Mouse (Mus musculus) lung, postnatal 25 days (tissue): ENCODE data around the gene Gm8909.
"Not testable (repeated sequence)": the region's sequence is repeated elsewhere in the genome, so short reads cannot be mapped to it uniquely, and the experiment has no call there.

Experiments
- DNase-seq: peaks from one replicate; pipeline ENCODE4 v3.0.0; 2022; ENCODE audit warnings: low spot score

Gm8909 gene

DNA sequence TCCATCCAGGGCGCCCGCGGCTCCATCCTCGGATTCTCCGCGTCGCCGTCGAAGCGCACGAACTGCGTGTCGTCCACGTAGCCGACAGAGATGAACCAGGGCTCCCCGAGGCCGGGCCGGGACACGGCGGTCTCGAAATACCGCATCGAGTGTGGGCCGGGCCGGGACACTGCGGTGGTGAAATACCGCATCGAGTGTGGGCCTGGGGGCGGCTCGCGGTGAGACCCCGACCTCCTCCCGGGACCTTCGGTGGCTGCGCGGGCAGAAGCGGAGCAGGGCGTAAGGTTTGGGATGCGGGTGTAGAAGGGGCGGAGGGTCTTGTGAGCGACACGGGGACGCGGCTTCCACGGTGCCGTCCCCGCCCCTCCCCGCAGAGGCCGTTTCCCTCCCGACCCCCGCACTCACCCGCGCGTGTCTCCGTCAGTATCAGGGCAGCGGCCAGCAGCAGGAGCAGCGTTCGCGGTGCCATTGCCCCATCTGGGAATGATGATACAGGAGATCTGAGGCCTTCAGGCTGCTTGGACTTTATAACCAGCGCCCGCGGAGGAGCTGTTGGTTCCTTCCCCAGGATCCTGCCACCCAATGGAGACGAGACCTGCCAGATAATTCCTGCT, at the start of gene Gm8909:
Gm8909 (minus strand) TSS at position 499 of the 614 bp plus-strand sequence.
- DNase-seq: no peak

DNA sequence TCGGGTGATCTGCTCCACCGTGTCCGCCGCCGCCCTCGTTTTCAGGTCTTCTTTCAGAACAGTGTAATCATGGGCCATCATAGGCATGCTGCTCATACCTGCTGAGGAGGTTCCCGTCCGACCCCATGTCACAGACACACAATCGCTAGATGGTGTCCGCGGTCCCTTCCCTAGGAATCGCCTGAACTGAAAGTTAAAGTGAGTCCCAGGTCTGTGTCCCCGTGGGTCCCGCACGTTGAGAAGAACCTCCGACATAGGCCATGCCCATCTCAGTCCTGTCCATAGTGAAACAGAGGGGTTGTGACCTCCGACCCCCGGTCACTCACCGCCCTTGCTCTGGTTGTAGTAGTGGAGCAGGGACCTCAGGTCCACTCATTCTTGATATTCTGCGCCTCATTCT, 47.2 kb upstream of the Gm8909 start:
- DNase-seq: no peak

DNA sequence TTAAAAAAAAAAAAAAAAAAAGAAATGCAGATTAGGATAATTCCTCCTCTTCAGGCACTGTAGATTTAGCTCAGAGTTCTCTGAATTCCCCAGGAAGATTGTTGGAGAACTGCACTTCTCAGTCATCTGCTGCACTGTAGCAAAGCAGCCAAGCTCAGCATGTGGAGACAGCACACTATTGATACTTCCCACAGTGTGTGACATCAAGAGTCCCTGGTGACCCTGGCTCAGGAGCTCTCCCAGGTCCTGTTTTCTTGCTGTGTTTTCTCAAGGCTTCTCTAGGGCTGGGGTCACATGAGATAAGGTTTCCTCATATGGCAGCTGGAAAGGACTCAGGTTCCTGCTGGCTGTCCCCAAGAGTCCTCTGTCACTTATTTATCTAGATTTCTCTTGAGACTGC, 38.5 kb upstream of the Gm8909 start:
- DNase-seq: no peak

DNA sequence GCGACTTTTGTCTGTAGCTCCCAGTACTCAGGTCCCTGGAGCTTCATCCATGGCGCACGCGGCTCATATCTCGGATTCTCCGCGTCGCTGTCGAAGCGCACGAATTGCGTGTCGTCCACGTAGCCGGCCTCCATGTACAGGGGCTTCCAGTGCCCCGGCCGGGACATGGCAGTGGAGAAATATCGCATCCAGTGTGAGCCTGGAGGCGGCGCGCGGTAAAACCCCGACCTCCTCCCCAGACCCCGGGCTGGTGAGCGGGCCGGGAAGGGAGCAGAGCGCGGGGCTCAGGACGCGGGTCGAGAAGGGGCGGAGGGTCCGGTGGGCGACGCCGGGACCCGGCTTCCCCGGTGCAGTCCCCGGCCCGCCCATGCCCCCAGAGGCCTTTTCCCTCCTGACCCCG, 37.5 kb upstream of the Gm8909 start:
- no peak for DNase-seq

DNA sequence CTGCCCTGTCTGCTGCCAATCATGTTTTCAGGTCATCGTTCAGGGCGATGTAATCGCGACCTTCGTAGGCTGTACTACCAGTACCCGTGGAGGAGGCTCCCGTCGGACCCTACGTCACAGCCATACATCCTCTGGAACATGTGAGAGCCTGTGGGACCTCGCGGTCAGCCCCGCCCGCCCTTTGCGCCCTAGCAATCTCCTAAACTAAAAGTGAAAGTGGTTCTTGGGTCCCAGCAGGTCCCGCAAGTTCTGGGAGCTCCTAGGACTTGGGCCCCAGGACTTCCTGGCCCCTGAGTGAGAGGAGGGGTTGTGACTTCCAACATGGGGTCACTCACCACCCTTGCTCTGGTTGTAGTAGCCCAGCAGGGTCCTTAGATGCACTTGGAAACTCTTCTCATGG, 37.1 kb upstream of the Gm8909 start:
- peak; percentile 49 for DNase-seq

DNA sequence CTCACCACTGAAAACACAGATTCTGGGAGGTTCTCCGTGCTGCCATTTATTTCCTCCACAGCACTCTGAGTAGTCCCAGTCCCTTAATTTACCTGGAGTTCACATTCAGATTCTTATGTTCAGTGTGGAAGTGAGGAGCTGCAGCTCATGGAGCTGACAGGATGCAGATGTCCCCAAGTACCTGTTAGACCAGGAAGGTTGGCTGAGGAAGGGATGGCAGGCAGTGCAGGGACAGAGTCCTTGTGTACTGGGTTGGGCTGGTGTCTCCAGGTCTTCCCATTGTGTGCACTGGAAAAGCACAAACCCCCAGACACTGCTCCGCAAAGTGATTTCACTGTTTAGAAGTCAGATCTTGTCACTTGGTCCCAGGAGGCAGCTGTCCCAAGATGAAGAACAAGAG, 33.5 kb upstream of the Gm8909 start:
- DNase-seq: no peak

DNA sequence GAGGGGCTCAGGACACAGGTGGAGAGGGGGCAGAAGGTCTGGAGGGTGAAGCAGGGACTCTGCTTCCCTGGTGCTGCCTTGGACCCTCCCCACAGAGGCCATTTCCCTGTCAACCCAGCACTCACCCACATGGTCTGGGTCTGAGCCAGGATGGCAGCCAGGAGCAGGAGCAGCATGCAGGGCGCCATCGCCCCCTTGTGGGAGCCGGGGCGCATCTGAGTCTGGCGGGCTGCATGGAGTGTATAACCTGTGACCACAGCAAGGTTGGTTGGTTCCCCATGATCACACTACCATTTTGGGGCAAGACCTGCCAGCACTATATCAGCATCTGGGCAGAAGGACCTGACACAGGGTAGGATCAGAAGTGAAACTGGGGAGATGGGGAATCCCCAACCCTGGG, 30.0 kb upstream of the Gm8909 start:
- DNase-seq: no peak

DNA sequence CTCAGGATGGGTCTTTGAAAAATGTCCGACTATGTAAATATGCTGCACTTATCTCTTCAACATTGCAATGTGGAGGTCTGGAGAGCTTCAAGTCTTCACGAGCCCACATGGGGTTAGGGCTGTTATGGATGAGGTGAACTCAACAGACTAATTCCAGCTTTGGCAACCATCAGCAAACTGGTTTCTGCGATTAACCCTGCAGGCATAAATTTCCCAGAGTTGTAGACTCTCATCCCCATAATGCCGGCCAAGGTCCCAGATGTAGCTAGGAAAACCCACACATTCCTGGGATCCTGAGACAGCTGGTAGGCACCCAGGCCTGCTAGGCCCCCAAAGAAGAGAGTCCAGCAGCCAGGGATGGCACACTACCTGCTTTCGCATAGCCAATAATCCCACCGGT, 26.1 kb upstream of the Gm8909 start:
- no peak for DNase-seq

DNA sequence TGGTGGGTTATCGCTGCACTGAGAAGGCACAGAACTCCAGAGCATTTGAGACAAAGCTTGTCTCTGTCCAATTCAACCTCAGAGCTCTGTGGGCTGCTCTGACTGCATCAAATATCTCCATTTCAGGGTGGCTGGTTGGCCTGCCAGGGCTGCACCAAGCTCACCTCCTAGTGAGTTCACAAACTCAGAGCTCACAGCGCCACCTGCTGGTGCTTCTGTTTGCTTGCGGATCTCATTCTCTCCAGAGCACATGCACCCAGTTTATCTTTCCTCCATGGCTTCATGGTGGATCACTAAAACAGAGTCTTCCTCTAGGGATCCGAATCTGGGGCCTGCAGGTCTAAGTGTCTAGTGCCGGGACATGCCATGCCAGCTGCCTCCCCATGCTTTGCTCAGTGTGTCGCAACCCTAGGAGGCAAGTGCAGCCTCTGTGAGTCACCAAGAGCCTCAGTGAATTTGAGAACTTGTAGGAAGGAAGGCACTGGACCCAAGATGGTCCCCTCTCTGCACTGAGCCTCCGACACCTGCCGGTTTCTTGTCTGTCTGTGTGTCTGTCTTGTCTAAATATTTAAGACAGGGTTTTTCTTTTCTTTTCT, 25.3 kb upstream of the Gm8909 start:
- DNase-seq: peak; percentile 41

DNA sequence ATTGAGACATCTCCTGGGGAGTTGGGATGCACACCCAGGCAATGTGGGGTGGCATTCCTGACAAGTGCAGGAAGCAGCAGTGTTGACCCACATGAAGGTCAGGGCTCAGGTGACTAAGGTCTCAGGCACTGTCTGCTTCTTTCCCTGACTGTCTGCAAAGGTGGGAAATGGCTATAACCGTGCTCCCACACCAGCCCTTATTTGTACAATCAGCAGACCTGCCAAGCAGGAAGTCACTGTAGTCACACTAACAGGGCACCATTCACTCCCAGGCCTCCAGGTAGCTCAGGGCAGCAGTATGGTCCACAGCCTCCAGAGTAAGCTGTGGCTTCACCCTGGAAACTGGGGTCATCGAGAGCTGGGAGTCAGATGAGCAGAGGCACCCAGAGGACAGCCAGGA, 24.0 kb upstream of the Gm8909 start:
- DNase-seq: no peak

DNA sequence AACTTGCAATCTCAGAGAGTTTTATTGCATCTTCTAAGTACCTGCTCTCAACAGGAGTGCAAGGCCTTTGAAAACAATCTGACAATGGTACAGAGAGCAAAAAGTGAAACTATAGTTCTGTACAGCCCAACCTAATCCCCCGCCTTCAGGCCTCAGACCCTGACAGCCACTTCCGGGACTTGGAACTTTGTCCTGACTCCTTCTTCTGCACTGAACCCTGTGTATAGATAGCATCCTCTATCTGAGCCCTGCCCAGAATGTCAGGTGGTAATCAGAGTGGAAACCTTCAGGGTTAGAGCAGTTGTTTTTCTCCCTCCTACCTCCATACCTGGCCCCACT, 21.8 kb upstream of the Gm8909 start, which contains the start of gene H2-T3:
H2-T3 (minus strand) TSS at position 119 of the 339 bp plus-strand sequence.
- DNase-seq: no peak

DNA sequence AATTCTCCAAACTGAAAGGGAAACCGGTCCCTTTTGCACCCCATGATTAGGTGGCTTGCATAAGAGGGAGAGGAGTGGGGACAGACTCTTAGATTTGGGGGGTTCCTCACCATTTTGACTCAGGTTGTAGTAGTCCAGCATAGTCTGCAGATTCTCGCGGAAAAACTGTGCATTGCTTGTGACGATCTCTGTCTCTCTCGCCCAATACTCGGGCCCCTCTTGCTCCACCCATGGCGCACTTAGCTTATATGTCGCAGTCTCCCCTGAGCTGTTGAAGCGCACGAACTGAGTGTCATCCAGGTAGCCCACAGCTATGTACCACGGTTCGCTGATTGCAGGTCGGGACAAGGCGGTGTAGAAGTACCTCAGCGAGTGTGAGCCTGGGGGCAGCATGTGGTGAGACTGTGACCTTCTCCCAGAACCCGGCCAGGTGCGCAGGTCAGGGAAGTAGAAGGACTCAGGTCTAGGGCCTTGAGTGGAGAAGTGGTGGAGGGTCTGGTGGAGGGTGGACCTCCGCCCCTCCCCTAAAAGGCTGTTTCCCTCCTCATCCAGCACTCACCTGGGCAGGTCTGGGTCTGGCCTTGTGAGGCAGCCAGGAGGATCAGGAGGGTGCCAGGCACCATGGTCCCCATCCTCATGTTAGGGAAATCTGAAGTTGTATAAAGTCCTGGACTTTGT, 21.3 kb upstream of the Gm8909 start:
- DNase-seq: no peak

DNA sequence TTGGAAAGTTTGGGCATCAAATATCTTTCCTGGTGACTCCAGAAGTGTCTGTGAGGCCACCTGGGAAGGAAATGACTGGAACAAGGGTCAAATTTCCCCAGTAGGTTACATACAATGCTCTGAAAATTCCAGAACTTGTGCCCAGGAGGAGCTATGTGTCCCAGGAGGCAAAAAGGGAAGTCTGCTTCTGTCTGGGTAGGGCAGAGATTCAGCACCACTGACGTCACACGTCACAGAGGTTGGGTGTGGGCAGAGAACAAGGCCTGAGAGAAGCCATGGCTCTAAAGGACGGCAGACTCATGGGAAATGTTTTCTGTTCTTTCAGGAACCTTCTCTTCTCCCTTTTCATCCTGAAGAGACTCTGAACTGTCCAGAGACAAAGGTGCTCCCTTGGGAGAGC, 19.2 kb upstream of the Gm8909 start:
- no peak for DNase-seq

DNA sequence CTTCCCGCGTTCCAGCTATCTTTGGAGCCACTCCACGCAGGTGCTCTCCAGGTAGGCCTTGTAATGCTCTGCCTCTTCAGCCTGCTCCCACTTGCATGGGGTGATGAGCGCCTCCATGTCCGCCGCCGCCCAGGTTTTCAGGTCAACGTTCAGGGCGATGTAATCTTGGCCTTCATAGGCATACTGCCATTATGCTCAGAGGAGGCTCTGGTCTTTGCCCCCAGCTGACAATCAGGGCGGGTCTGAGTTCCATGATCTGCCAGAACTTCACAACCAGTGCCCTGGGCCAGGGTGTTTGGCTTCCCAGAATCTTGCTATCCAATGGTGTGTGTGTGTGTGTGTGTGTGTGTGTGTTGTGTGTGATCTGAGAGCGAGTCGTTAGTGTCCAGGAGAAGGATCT, 13.9 kb upstream of the Gm8909 start:
- no peak for DNase-seq

DNA sequence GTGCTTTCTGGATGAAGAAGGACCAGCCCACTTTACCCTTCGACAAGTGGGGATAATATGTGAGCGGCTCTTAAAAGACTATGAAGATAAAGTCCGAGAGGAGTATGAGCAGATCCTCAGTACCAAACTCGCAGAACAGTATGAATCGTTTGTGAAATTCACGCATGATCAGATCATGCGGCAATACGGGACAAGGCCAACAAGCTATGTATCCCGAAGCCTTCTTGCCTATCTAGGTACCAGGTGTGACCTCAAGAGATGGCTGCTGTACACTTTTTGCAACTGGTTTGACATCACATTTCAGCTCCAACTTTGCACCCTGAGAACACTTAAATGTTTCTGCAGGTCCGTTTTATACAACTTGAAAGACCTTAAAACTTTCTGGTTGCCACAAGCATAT, 11.1 kb upstream of the Gm8909 start:
- DNase-seq: not testable (repeated sequence)

DNA sequence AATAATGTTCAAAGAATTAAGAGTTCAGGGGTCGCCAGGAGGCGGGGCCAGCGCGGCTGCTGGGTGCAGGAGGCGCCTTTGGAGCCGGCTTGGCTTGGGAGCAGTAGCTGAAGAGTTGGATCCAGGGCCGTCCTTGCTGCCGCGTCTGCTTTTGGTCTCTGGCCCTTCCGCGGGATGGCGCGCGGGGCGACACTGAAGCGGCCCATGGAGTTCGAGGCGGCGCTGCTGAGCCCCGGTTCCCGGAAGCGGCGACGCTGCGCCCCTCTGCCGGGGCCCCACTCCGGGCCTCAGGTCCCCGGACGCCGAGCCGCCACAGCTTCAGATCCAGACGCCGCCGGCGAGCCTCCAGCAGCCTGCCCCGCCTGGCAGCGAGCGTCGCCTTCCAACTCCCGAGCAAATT, 10.6 kb upstream of the Gm8909 start:
- not testable (repeated sequence) for DNase-seq

DNA sequence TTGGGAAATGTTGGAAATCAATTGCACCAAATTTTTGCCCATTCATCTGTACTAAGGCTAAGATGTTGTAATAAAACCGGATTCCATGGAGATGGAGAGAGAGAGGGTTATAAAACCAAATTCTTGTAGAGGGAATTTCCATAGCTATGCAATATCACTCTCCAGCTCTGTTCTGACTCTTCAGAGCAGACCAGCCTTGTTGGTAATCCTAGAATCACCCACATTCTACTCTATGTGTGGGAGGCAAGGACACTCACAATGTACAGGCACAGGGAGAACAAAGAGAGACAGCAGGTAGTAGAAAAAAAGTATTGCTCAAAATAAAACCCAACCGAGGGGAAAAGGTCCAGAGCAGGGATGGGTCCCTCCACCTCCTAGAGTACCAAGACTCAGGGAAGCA, 7.8 kb upstream of the Gm8909 start:
- DNase-seq: not testable (repeated sequence)

DNA sequence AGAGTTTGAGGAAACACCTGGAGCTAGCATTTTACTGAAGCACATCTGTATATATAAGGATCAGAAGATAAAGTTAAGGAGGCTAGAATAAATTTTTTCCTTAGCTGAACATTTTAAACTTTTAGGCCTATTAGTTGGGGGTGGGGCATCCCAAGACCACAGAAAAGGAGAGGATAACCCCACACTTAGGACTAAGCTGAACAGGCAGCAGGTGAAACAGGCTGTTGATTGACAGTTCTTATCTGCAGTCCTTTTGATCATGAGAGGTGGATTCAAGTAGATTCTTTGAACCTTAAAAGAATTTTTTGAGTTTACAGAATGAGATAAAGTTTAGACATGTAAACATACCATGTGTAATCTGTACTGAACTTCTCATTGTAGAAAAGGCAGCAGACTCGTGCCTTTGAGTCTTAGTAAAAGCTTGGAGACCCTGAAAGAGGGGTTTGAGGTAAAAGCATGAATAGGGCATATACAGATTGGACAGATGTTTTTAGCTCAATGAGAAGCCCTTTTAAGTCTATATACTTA, 2.0 kb upstream of the Gm8909 start:
- DNase-seq: no peak

DNA sequence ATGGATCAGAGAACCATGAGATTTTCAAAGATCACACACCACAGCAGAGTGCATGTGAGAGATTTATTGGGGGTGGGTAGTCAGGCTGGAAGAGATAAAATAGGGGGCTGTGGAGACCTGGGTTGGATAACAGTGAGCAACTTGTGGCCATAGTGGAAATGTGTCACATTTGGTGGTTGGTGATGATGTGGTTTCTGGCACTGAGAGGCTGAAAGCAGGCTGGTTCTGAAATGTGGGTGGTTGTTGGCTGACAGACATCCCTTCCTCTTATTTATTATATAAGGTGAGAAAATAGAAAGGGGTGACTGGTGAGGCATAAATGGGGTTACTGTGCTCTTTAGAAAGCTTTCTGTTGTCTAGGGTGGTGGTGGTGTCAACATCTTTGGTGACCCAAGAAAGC, 1.4 kb upstream of the Gm8909 start:
- DNase-seq: no peak

DNA sequence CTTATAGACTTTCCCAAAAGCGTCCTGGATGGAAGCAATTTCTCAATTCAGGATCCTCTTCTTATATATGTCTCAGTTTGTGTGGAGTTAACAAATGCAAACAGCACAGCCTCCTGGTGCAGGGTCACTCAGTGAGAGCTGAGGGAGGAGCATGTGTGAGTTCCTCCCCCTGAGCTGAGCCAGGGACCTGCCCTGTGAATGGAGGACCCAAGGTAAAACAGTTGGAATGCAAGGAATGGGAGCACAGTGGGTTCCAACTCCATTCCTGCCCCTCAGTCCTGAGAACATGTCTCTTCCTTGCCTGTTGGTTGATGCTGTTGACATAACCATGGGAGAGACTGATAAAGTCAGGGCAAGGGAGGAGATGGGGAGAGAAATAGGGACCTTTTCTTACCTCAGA, 757 bp upstream of the Gm8909 start:
- DNase-seq: not testable (repeated sequence)

DNA sequence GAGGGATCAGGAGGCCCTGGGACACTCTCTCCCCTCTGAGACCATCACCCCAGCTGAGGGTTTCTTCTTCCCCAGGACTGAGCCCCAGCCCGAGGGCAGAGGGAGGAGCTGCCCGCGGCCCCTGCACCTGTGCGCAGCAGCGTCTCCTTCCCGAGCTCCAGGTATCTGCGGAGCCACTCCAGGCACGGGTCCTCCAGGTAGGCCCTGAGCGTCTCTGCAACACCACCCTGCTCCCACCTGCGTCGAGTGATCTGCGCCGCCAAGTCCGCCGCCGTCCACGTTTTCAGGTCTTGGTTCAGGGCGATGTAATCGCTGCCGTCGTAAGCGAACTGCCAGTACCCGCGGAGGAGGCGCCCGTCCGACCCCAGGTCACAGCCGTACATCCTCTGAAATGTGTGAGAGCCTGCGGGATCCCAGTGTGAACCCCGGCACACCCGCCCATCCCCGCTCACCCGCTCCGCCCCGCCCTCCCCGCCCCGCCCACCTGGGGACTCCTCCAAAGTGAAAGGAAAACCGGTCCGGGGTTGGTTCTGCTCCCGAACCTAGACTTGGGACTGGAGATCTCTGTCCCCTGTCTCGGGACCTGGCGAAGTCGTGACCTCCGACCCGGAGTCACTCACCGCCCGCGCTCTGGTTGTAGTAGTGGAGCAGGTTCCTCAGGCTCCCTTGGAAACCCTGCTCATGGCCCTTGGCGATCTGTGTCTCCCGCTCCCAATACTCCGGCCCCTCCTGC, 865 bp downstream of the Gm8909 start:
- DNase-seq: no peak

DNA sequence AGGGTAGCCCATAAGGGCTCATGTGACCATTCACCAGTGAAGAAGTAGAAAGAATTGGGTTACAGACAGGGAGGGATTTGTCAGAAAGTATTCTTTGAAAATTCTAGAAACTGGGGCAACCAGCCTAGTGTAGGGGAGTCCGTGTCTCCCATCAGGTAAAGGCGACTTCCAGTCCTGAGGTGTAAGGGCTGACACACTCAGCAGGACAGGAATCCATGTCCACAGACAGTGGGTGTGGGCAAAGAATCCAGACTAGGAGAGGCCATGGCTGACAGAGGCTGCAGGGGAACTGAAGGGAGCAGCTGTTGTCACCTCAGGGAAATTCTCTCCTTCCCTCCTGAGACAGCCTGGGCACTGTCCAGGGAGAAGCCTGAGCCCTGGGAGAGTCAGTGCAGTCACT, 1.4 kb downstream of the Gm8909 start:
- DNase-seq: not testable (repeated sequence)
